Mouse (Mus musculus) stomach, postnatal 0 days (tissue): ENCODE results near the gene Kcnk12. TPM values are rescaled to one million over a fixed set of nuclear protein-coding genes. Genes with fewer than 3 reads are reported as not detected.

Source experiments
- ATAC-seq: fragments of 200-750 bp; cut with Nextera tagmentation; 2 replicates; pipeline ENCODE4 v1.8.0; 2017; ENCODE audit not compliant: low FRiP score, low TSS enrichment
- DNase-seq: peaks from one replicate; pipeline ENCODE4 v3.0.0-alpha.2; 2016; ENCODE audit warnings: low spot score
- H3K27ac ChIP-seq: fragments of 300-500 bp; sonication (generic); replicated peaks from 2 replicates; pipeline ENCODE4 v1.5.1; 2014; ENCODE audit warnings: mild to moderate bottlenecking, control low read depth
- H3K27me3 ChIP-seq: fragments of 300-500 bp; sonication (generic); 2 replicates; pipeline ENCODE4 v1.6.1; 2014; ENCODE audit warnings: low read length; ENCODE audit not compliant: control insufficient read depth, insufficient read depth
- H3K36me3 ChIP-seq: fragments of 300-500 bp; sonication (generic); 2 replicates; pipeline ENCODE4 v1.6.1; 2014; ENCODE audit warnings: low read length, mixed read lengths; ENCODE audit not compliant: control insufficient read depth, insufficient read depth
- H3K4me1 ChIP-seq: fragments of 300-500 bp; sonication (generic); replicated peaks from 2 replicates; pipeline ENCODE4 v1.6.1; 2014; ENCODE audit warnings: antibody characterized with exemption; ENCODE audit not compliant: control insufficient read depth, insufficient read depth
- H3K4me2 ChIP-seq: fragments of 300-500 bp; sonication (generic); replicated peaks from 2 replicates; pipeline ENCODE4 v1.6.1; 2014; ENCODE audit warnings: low read depth, mild to moderate bottlenecking, control low read depth, moderate library complexity
- H3K4me3 ChIP-seq: fragments of 300-500 bp; sonication (generic); 2 replicates; pipeline ENCODE4 v1.5.1; 2014; ENCODE audit warnings: low read depth, low read length, control low read depth
- H3K9ac ChIP-seq: fragments of 300-500 bp; sonication (generic); 2 replicates; pipeline ENCODE4 v1.6.1; 2014; ENCODE audit warnings: mild to moderate bottlenecking, low read length, control low read depth, mixed read lengths
- H3K9me3 ChIP-seq: fragments of 300-500 bp; sonication (generic); 2 replicates; pipeline ENCODE4 v1.6.1; 2016; ENCODE audit warnings: low read length; ENCODE audit not compliant: control insufficient read depth
- CTCF ChIP-seq: IDR thresholded peaks from 2 replicates; pipeline ENCODE4 v1.5.1; 2016; ENCODE audit warnings: antibody characterized with exemption, low read depth, mild to moderate bottlenecking, moderate library complexity
- EP300 ChIP-seq: optimal IDR thresholded peaks from 2 replicates; pipeline ENCODE3; 2016; ENCODE audit warnings: antibody characterized with exemption
- WGBS: fragments of 180-500 bp; shearing (Covaris S2); extraction: QIAGEN DNeasy Blood & Tissue Kit; methylation state at CpG from one replicate; pipeline ENCODE4 v1.1.7; 2014; 5-methylcytosine and 5-hydroxymethylcytosine counted together
- polyA plus RNA-seq: library from polyadenylated mRNA; unstranded; fragments of >200 nt; fragmentation: Nextera tagmentation; extraction: Ambion mirVana; gene quantifications from 2 replicates; pipeline ENCODE4 v1.2.1, GENCODE M21; 2015

The Kcnk12 gene
- polyA plus RNA-seq, 1 experiment from 2014 or later, result 0.15 TPM

- 67% methylated on average over 7 of the region's 7 CpGs for WGBS
- ATAC-seq (no peak), DNase-seq (peak; percentile 8)
- no peak for TF ChIP-seq CTCF
- no peak for TF ChIP-seq EP300
- Histone ChIP-seq H3K27ac (no peak overlapping the region), H3K4me1 (no peaks in the 10 kb centered on the region), H3K4me3 (no peak overlapping the region), H3K27me3 (peaks cover 11% of the 10 kb centered on the region; the same call in 1 of the 2 replicates), H3K9ac (no peak overlapping the region), H3K4me2 (no peak overlapping the region), H3K36me3 (no peaks in the 10 kb centered on the region), H3K9me3 (no peaks in the 10 kb centered on the region)
Measured at GRCm38 (mm10) chr17:87791517-87792098, 6.2 kb downstream of the Kcnk12 start.

GRCm38 (mm10) chr17:87790661-87791060 lies 7.1 kb downstream of the Kcnk12 start:
- peaks cover 5% of the 10 kb centered on the region; the same call in 1 of the 2 replicates for H3K27me3 ChIP-seq
- ATAC-seq, result no peak
- no peak overlapping the region for H3K4me2 ChIP-seq
- no peak overlapping the region for H3K9ac ChIP-seq
- H3K4me1 ChIP-seq, result no peaks in the 10 kb centered on the region
- H3K36me3 ChIP-seq, result no peaks in the 10 kb centered on the region
- no peak overlapping the region for H3K4me3 ChIP-seq
- no peak overlapping the region for H3K27ac ChIP-seq
- H3K9me3 ChIP-seq, result no peaks in the 10 kb centered on the region
- no peak for DNase-seq
- TF ChIP-seq CTCF, result no peak
- TF ChIP-seq EP300, result no peak
- WGBS, result 88% methylated on average over 5 of the region's 5 CpGs

GRCm38 (mm10) chr17:87788216-87788615 lies 9.6 kb downstream of the Kcnk12 start:
- H3K27me3 ChIP-seq, result no peaks in the 10 kb centered on the region
- no peak overlapping the region for H3K4me2 ChIP-seq
- no peak overlapping the region for H3K27ac ChIP-seq
- H3K9me3 ChIP-seq, result no peaks in the 10 kb centered on the region
- peak; percentile 4 for DNase-seq
- no peak for ATAC-seq
- H3K4me3 ChIP-seq, result no peak overlapping the region
- 64% methylated on average over 6 of the region's 6 CpGs for WGBS
- TF ChIP-seq CTCF (no peak), EP300 (no peak)
- no peaks in the 10 kb centered on the region for H3K36me3 ChIP-seq
- H3K9ac ChIP-seq, result no peak overlapping the region
- H3K4me1 ChIP-seq, result no peaks in the 10 kb centered on the region

DNA sequence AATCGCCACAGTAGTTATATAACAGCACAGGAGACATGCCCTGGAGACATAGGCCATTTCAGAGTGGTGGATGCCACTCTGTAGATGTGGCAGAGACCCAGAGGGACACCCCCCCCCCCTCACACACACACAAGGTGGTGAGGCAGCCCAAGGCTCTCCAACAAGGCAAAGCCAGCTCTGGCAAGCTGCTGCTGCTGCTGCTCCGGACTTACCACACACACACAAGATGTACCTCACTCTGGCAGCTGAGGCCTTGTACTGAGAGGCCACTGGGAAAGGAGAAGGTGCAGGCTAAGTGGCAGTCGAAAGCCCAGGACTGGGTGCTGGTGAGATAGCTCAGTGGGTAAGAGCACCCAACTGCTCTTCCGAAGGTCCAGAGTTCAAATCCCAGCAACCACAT lies 10.1 kb downstream of the Kcnk12 start:
- no peaks in the 10 kb centered on the region for H3K9me3 ChIP-seq
- H3K4me1 ChIP-seq, result no peaks in the 10 kb centered on the region
- H3K4me2 ChIP-seq, result no peak overlapping the region
- no peak for ATAC-seq
- H3K36me3 ChIP-seq, result no peaks in the 10 kb centered on the region
- DNase-seq, result peak; percentile 9
- H3K27me3 ChIP-seq, result no peaks in the 10 kb centered on the region
- 89% methylated on average over 4 of the region's 4 CpGs for WGBS
- no peak overlapping the region for H3K27ac ChIP-seq
- TF ChIP-seq CTCF, result no peak
- TF ChIP-seq EP300, result no peak
- no peak overlapping the region for H3K4me3 ChIP-seq
- no peak overlapping the region for H3K9ac ChIP-seq

DNA sequence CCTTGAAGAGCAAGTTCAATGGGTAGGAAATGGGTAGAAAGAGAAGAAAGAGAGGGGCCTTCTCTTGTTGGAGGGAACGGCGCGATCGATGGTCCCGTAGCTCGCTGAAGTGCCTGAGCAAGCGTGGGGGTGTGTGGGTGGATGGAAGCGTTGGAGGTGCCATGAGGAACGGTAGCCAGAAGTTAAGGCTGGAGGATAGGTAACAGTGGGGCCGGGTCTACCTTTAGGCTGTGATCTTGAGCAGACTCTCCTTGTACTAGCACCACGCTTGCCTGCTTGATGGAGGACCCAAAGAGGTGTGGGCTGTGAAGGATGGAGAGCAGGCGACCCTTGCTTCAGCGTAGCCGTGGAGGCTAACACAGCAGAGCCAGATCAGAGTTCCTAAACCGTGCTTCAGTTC lies 12.1 kb downstream of the Kcnk12 start:
- TF ChIP-seq CTCF (no peak), EP300 (no peak)
- Histone ChIP-seq H3K4me1 (no peaks in the 10 kb centered on the region), H3K27me3 (no peaks in the 10 kb centered on the region), H3K27ac (no peak overlapping the region), H3K4me2 (no peak overlapping the region), H3K4me3 (no peak overlapping the region), H3K36me3 (no peaks in the 10 kb centered on the region), H3K9ac (no peak overlapping the region), H3K9me3 (no peaks in the 10 kb centered on the region)
- ATAC-seq (no peak), DNase-seq (peak; percentile 6)
- 91% methylated on average over 15 of the region's 15 CpGs for WGBS

- Histone ChIP-seq H3K9ac (no peak overlapping the region), H3K36me3 (no peaks in the 10 kb centered on the region), H3K27me3 (no peaks in the 10 kb centered on the region), H3K27ac (no peak overlapping the region), H3K4me1 (no peaks in the 10 kb centered on the region), H3K9me3 (no peaks in the 10 kb centered on the region), H3K4me2 (no peak overlapping the region), H3K4me3 (no peak overlapping the region)
- DNase-seq (peak; percentile 4), ATAC-seq (no peak)
- 77% methylated on average over 2 of the region's 2 CpGs for WGBS
- no peak for TF ChIP-seq CTCF
- TF ChIP-seq EP300, result no peak
Measured at GRCm38 (mm10) chr17:87784911-87785310, 12.9 kb downstream of the Kcnk12 start.
